Mouse (Mus musculus): ENCODE measurements at regions not wholly inside any gene's neighbourhood (a gene's known extent, or its start where the extent isn't known, plus 50 kb on each side); places are given as distances from the start of the nearest gene placed in this dataset.

DNA sequence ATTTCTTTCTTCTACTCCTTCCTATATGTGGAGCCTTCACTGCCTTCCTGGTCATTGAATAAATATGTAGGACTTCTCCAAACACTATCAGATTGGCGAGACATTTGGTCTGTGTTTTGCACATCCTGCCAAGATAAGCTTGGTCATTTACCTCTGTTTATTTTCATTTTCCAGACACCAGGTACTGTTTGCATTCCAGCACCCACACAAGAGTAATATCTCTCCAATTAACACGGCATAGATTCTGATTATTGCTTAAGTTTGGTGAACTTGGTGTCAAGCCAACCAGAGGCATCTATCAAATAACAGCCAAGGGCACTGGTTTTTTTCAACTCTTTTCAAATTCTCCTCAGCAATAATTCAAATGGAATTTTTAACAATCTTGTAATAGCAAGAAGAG is 229.4 kb upstream of the Mpdz start:
- no peak for DNase-seq (ENCODE audit: low spot score, missing footprints)
- Histone ChIP-seq H3K27ac (ENCODE audit: low read depth, low read length) (no peak overlapping the region), H3K27me3 (ENCODE audit: control insufficient read depth, insufficient read depth, low read length) (no peaks in the 10 kb centered on the region), H3K9ac (ENCODE audit: low read length) (no peak overlapping the region), H3K4me3 (ENCODE audit: low read depth, low read length) (no peak overlapping the region), H3K36me3 (ENCODE audit: control insufficient read depth, insufficient read depth, low read length) (no peaks in the 10 kb centered on the region), H3K4me1 (ENCODE audit: control insufficient read depth, insufficient read depth, low read length) (no peaks in the 10 kb centered on the region), H3K9me3 (ENCODE audit: control insufficient read depth, low read length) (no peaks in the 10 kb centered on the region), H3K4me2 (no peak overlapping the region)
- no peak for ATAC-seq (ENCODE audit: low FRiP score)
- WGBS, result 78% methylated on average over 2 of the region's 2 CpGs

DNA sequence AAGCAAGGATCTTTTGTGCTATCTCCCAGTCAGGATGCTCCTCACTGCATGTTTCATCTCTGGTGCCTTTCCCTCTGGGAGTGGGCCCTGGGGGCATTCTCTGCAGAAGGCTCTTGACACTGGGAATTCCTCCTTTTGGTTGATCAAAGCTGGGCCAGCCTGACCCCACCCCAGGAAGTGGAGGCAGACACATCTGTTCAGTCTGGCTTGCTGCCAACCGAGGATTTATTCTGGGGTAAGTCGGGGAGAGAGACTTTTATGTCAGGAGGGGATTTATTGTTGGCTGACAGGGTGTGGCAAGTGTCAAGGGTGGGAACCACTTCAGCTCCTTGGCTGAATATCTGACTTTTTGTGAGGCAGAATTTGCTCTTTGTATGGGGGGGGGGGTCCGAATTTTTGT is 226.6 kb upstream of the Mpdz start:
- H3K27ac ChIP-seq (ENCODE audit: low read depth, low read length), result no peak overlapping the region
- H3K4me1 ChIP-seq (ENCODE audit: control insufficient read depth, insufficient read depth, low read length), result no peaks in the 10 kb centered on the region
- H3K27me3 ChIP-seq (ENCODE audit: control insufficient read depth, insufficient read depth, low read length), result no peaks in the 10 kb centered on the region
- H3K4me3 ChIP-seq (ENCODE audit: low read depth, low read length), result no peak overlapping the region
- H3K4me2 ChIP-seq, result no peak overlapping the region
- H3K9me3 ChIP-seq (ENCODE audit: control insufficient read depth, low read length), result no peaks in the 10 kb centered on the region
- peak; percentile 85 for ATAC-seq (ENCODE audit: low FRiP score)
- 19% methylated on average over 3 of the region's 3 CpGs for WGBS
- no peaks in the 10 kb centered on the region for H3K36me3 ChIP-seq (ENCODE audit: control insufficient read depth, insufficient read depth, low read length)
- DNase-seq (ENCODE audit: low spot score, missing footprints), result peak; percentile 88
- H3K9ac ChIP-seq (ENCODE audit: low read length), result no peak overlapping the region

DNA sequence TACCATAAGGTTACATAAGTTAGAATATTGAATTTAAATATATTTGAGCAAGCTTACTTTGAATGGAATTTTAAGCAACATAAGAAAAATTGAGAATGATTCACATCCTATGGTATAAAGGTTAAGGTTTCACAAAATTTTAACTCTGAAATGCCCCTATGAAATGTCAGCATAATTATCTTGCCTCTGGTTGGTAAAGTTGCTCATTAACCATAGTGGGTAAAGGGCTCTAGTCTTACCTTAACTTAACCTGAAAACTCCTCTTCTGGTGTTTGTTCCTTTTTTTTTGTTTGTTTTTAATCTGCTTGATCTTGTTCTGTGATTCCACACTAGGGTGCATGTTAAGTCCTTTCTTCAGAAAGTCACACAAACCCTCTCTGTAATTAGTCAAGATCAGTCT is 218.5 kb upstream of the Mpdz start:
- Histone ChIP-seq H3K4me1 (ENCODE audit: control insufficient read depth, insufficient read depth, low read length) (no peaks in the 10 kb centered on the region), H3K27me3 (ENCODE audit: control insufficient read depth, insufficient read depth, low read length) (no peaks in the 10 kb centered on the region), H3K27ac (ENCODE audit: low read depth, low read length) (no peak overlapping the region), H3K36me3 (ENCODE audit: control insufficient read depth, insufficient read depth, low read length) (no peaks in the 10 kb centered on the region), H3K4me2 (no peak overlapping the region), H3K4me3 (ENCODE audit: low read depth, low read length) (no peak overlapping the region), H3K9me3 (ENCODE audit: control insufficient read depth, low read length) (peaks cover 3% of the 10 kb centered on the region; the same call in 1 of the 2 replicates), H3K9ac (ENCODE audit: low read length) (no peak overlapping the region)
- DNase-seq (ENCODE audit: low spot score, missing footprints) (no peak), ATAC-seq (ENCODE audit: low FRiP score) (no peak)

DNA sequence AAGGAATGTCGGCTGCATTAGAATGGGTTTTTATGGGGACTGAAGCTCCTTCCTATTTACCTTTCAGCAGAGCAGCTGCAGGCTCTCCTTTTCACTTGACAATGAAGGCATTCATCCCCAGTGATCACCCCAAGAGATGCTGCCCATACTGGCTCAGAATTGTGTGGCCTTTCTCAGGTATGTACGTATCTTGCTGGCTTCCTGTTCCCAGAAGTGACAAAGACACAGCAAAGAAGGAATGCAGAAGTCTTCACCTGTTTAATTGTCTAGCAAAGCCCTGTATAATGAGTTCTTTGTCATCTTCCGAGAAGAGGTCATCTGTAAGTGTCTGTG is 185.8 kb upstream of the Mpdz start:
- ATAC-seq (ENCODE audit: low FRiP score), result no peak

DNA sequence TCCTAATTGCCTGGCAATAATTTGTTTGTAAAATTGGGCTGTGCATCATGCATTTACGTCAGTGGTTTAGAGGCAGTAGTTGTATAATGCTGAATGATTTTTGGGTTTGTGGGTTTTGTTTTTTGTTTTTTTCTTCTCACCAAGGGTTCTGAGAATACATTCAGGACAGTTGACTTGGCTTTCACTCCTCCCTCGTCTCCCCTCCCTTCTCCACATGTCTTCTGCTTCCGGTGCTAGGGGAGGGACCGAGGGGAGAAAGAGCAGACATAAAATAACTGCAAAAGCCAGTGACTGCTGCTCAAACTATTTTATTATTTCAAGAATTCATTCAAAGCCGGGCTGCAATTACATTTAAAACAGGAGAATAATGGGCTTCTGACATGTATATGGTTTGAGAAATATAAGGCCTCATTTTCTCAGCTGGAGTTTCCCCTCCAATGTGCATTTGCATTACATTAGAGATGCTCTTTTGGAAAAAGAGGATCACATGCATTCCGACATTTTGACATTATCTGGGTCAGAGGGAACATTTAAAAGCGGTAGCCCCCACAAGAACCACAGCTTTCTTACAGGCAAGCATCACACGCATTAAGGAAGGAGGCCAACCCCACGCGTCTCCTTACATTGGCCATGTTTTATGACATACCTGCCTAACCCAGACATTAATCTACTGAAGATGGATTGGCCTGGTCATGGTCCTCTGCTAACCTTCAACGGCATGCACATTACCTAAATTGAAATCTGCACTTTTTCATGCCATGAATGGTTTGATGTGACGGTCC is 185.3 kb upstream of the Mpdz start:
- ATAC-seq (ENCODE audit: low FRiP score) (no peak), DNase-seq (ENCODE audit: low spot score, missing footprints) (no peak)
- Histone ChIP-seq H3K27ac (ENCODE audit: low read depth, low read length) (no peak overlapping the region), H3K27me3 (ENCODE audit: control insufficient read depth, insufficient read depth, low read length) (no peaks in the 10 kb centered on the region), H3K4me2 (no peak overlapping the region), H3K9me3 (ENCODE audit: control insufficient read depth, low read length) (no peaks in the 10 kb centered on the region), H3K9ac (ENCODE audit: low read length) (no peak overlapping the region), H3K4me3 (ENCODE audit: low read depth, low read length) (no peak overlapping the region), H3K4me1 (ENCODE audit: control insufficient read depth, insufficient read depth, low read length) (no peaks in the 10 kb centered on the region), H3K36me3 (ENCODE audit: control insufficient read depth, insufficient read depth, low read length) (no peaks in the 10 kb centered on the region)
- 87% methylated on average over 12 of the region's 12 CpGs for WGBS

More for the DNA sequence above, 185.8 kb upstream of the Mpdz start:
- H3K27me3 ChIP-seq (ENCODE audit: control insufficient read depth, insufficient read depth, low read length), result no peaks in the 10 kb centered on the region
- 73% methylated on average over 3 of the region's 3 CpGs for WGBS
- no peaks in the 10 kb centered on the region for H3K4me1 ChIP-seq (ENCODE audit: control insufficient read depth, insufficient read depth, low read length)
- H3K36me3 ChIP-seq (ENCODE audit: control insufficient read depth, insufficient read depth, low read length), result no peaks in the 10 kb centered on the region
- H3K4me2 ChIP-seq, result no peak overlapping the region
- H3K9ac ChIP-seq (ENCODE audit: low read length), result no peak overlapping the region
- DNase-seq (ENCODE audit: low spot score, missing footprints), result no peak
- H3K4me3 ChIP-seq (ENCODE audit: low read depth, low read length), result no peak overlapping the region
- H3K27ac ChIP-seq (ENCODE audit: low read depth, low read length), result no peak overlapping the region
- no peaks in the 10 kb centered on the region for H3K9me3 ChIP-seq (ENCODE audit: control insufficient read depth, low read length)

DNA sequence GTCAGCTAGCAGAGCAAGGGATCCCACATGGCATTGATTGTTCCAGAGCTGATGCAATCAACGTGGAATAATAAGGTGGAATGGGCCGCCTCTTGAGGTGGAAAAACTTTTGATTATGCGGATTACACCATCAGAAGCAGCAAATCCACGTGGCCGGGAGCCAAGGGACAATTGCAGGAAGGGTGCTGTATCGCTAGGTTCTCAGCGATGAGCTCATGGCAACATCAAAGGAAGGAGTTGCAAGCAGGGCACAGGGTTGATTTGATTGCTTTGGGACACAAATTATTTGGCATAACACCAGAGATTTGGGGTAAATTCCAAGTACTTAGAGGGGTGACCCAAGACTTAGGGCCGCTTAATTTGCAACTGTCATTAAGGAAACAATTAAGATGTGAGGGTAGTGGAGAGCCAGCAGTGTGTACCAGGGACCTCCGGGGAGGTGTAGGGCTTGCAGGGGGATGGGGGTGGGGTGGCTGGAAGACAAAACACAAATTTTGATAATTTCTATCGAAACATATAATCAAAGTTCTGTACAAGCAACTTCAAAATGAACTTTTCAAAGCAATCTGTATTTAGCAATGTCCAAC is 182.8 kb upstream of the Mpdz start:
- H3K4me1 ChIP-seq (ENCODE audit: control insufficient read depth, insufficient read depth, low read length), result no peaks in the 10 kb centered on the region

DNA sequence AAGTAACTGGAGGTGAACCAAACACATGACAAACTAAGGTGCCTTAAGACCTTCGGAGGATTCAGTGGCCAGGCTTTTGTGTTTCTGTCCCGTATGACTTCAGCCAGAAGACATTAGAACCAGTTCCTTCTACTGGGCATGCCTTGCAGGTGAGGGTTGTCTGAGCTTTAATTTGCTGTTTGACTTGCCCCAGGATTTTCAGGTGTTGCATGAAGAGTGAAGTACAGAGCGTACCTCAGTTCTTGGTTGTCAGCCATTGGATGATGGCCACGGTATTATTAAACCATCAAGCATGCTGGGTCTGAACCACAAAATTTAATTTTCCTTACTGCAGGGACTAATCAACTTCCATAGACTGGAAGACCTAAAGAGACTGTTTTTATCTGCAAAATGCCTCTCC is 181.5 kb upstream of the Mpdz start:
- no peak for ATAC-seq (ENCODE audit: low FRiP score)
- Histone ChIP-seq H3K9me3 (ENCODE audit: control insufficient read depth, low read length) (no peaks in the 10 kb centered on the region), H3K27ac (ENCODE audit: low read depth, low read length) (no peak overlapping the region), H3K4me2 (no peak overlapping the region), H3K27me3 (ENCODE audit: control insufficient read depth, insufficient read depth, low read length) (no peaks in the 10 kb centered on the region), H3K4me3 (ENCODE audit: low read depth, low read length) (no peak overlapping the region), H3K4me1 (ENCODE audit: control insufficient read depth, insufficient read depth, low read length) (no peaks in the 10 kb centered on the region), H3K36me3 (ENCODE audit: control insufficient read depth, insufficient read depth, low read length) (no peaks in the 10 kb centered on the region), H3K9ac (ENCODE audit: low read length) (no peak overlapping the region)
- WGBS, result 95% methylated on average over 4 of the region's 4 CpGs
- DNase-seq (ENCODE audit: low spot score, missing footprints), result no peak

More for the DNA sequence above, 182.8 kb upstream of the Mpdz start:
- H3K4me3 ChIP-seq (ENCODE audit: low read depth, low read length), result no peak overlapping the region
- WGBS, result 62% methylated on average over 10 of the region's 10 CpGs
- no peak for DNase-seq (ENCODE audit: low spot score, missing footprints)
- H3K27ac ChIP-seq (ENCODE audit: low read depth, low read length), result no peak overlapping the region
- ATAC-seq (ENCODE audit: low FRiP score), result no peak
- no peaks in the 10 kb centered on the region for H3K36me3 ChIP-seq (ENCODE audit: control insufficient read depth, insufficient read depth, low read length)
- H3K9me3 ChIP-seq (ENCODE audit: control insufficient read depth, low read length), result no peaks in the 10 kb centered on the region
- H3K4me2 ChIP-seq, result no peak overlapping the region
- no peak overlapping the region for H3K9ac ChIP-seq (ENCODE audit: low read length)
- H3K27me3 ChIP-seq (ENCODE audit: control insufficient read depth, insufficient read depth, low read length), result no peaks in the 10 kb centered on the region

DNA sequence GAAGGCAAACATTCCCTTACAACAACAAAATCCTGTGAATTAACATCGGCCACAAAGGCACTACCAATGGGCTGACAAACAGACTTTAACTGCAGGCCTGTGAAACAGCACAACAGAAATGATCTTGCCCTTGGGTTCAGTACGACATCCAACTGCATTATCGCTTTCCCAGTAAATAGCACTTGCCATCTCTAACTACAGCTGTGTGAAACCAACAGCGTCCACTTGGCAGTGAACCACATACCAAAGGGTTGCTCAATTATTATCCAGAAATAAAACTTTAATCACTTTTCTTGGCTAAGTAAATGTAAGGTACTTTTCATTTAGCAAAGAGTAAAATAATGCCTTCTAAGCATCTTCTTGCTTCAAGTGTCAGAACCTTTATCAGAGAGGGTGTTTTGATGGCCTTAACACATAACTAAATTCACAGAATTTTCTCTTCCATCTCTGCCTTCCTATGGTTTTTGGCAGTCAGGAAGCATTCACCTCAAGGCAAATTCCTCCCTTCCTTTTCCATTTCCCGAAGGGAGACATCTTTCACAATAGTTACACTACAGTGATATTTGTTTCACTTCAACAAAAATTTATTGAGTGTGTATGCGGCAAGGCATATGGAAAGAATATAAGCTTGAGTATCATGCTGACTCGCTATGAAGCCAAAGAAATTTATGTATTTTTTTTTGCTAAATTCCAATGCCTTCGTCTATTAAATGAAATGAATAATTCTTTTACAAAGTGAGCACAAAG is 178.9 kb upstream of the Mpdz start:
- H3K9ac ChIP-seq (ENCODE audit: low read length), result no peak overlapping the region
- H3K4me3 ChIP-seq (ENCODE audit: low read depth, low read length), result no peak overlapping the region
- H3K27me3 ChIP-seq (ENCODE audit: control insufficient read depth, insufficient read depth, low read length), result no peaks in the 10 kb centered on the region
- H3K36me3 ChIP-seq (ENCODE audit: control insufficient read depth, insufficient read depth, low read length), result no peaks in the 10 kb centered on the region
- no peak overlapping the region for H3K4me2 ChIP-seq
- ATAC-seq (ENCODE audit: low FRiP score) (no peak), DNase-seq (ENCODE audit: low spot score, missing footprints) (no peak)
- H3K4me1 ChIP-seq (ENCODE audit: control insufficient read depth, insufficient read depth, low read length), result no peaks in the 10 kb centered on the region
- 93% methylated on average over 8 of the region's 8 CpGs for WGBS
- no peak overlapping the region for H3K27ac ChIP-seq (ENCODE audit: low read depth, low read length)
- no peaks in the 10 kb centered on the region for H3K9me3 ChIP-seq (ENCODE audit: control insufficient read depth, low read length)

DNA sequence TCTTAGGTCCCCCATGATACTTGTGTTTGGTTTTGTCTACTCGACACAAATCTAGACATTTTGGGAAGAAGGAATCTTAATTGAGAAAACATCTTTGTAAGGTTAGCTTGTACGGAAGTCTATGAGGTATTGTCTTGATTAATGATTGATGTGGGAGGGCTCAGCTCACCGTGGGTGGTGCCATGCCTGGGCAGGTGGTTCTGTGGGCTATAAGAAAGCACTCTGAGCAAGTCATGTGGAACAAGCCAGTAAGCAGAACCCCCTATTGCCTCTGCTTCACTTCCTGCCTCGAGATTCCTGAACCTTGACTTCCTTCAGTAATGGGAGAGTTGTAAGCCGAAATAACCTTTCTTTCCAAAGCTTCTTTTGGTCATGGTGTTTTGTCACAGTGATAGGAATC is 174.6 kb upstream of the Mpdz start:
- no peaks in the 10 kb centered on the region for H3K27me3 ChIP-seq (ENCODE audit: control insufficient read depth, insufficient read depth, low read length)
- 60% methylated on average over 5 of the region's 5 CpGs for WGBS
- H3K4me3 ChIP-seq (ENCODE audit: low read depth, low read length), result no peak overlapping the region
- no peaks in the 10 kb centered on the region for H3K4me1 ChIP-seq (ENCODE audit: control insufficient read depth, insufficient read depth, low read length)
- no peak overlapping the region for H3K9ac ChIP-seq (ENCODE audit: low read length)
- no peak overlapping the region for H3K4me2 ChIP-seq
- H3K9me3 ChIP-seq (ENCODE audit: control insufficient read depth, low read length), result no peaks in the 10 kb centered on the region
- no peaks in the 10 kb centered on the region for H3K36me3 ChIP-seq (ENCODE audit: control insufficient read depth, insufficient read depth, low read length)
- ATAC-seq (ENCODE audit: low FRiP score), result no peak
- H3K27ac ChIP-seq (ENCODE audit: low read depth, low read length), result no peak overlapping the region
- DNase-seq (ENCODE audit: low spot score, missing footprints), result no peak
